Mouse (Mus musculus): Measurements from ENCODE around the gene Dtx3.

DNA sequence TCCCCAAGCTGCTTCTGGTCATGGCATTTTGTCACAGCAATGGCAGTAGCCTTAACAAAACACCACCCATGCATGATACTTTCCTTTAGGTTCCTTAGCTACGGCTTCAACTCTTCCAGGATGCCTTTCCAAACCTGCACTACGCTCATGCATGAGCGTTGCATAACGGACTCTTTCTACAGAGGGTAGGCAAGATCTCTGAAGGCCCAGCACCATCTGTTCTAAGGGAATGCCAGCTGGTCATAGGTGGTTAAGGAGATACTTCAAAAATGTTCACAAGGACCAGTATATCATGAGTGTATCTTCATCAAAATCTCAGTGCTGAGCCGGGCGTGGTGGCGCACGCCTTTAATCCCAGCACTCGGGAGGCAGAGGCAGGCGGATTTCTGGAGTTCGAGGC, 20.9 kb upstream of the Dtx3 start:
- no peak for TF ChIP-seq POLR2A (IDR thresholded peaks at IDR 0.05; ENCODE audit: low read depth, low read length)
- TF ChIP-seq CTCF (IDR thresholded peaks at IDR 0.05; ENCODE audit: extremely low read depth, insufficient read depth, insufficient read length, insufficient replicate concordance), result no peak

Data from spleen, adult 2 months (tissue).